Mouse (Mus musculus): ENCODE data around the gene St14. TPM values are rescaled to one million over a fixed set of nuclear protein-coding genes. Genes with fewer than 3 reads are reported as not detected.
"Not testable (repeated sequence)": the region's sequence is repeated elsewhere in the genome, so short reads cannot be mapped to it uniquely, and the experiment has no call there.

St14 gene
- total RNA-seq, 2 experiments from 2014 or later, result 0.75 to 0.82 TPM

DNA sequence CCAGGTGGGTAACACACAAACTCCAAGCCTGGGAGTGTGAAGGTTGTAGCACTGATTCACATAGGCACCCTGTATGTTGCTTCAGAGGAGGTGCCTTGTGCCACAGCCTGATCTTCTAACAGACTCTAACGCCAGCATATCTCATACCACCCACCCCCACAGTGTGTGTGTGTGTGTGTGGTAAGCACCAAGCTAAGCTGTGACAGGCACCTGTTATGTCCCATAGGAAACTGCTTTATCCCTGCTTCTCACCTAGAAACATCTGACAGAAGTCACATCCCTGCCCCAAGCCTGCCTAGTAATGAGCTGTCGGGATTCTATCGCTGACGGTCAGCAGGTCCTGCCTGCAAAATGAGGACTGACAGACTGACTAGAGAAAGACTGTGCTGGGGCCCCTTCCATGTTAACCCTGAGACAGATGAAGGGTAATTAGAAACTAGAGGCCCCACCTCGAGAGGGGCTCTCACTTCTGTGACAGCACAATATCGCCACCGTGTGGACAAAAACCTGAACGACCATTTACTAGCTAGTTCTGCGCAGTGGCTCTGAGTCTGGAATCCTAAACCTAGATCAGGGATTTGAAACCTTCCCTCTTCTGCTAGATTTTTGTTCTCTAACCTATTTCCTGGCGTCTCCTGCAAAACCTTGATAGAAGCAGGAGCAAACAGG lies 45.4 kb downstream of the St14 start:
- DNase-seq, result peak; percentile 82

DNA sequence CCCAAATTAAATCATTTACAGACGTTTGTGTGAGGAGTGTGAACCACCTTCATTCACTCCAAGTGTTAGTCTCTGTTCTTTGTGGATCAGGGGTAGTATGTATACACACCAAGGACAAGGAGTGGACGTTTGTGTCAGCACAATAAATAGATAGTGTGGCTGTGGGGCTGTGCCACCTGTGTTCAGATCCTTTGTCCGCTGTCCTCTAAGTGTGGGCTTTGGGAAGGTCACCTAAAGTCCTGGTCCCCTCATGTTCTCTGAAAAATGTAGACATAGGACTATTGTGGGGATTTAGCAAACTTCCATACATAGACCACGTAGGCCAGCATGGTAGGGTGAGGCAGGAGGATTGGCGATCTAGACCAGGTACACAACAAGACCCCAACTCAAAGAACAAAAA lies 46.1 kb downstream of the St14 start:
- no peak for DNase-seq

DNA sequence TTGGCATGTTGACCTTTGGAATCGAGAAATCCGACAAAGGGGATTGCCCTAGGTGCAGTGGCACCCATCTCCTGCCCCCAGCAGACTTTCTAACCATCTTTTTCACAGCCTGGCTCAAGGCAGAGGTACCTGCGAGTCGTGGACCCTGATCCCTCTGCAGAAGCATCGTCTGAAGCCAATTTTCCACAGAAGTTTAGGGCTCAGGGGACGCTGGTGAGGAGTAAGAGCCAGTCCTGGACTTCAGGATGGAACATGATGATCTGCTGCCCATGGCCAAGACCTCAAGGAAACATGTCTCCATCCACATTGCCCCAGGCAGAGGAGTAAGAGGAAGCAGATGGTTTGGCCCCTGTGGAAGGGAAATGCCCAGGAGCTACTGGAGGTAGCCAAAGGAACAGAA lies 48.9 kb downstream of the St14 start:
- no peak for DNase-seq

DNA sequence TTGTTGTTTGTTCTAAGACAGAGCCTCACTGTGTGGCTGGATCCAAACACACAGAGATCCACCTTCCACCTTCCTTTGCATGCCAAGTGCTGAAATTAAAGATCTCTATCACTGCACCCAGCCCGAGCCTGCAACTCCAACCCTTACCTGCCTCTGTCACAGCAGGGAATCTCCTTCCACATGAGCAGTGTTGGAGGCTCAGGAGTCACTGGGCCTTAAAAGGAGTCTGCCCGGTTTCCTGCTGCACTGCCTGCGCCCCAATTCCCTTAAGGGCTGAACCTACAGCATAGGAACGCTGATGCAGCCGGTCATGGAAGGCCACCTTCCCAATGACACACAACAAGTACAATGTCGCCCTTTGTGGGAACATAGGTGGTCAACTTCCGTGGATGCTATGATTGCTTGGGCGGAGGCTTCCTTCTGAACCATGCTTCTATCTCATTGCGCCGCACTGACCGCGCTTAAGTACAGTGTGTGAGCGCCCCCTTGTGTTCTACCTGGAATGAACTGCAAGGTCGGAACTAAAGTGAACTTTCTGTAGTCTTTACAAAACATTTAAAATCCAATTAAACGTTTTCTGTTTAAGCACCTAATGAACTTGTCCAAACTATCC lies 49.5 kb downstream of the St14 start:
- peak; percentile 89 for DNase-seq

DNA sequence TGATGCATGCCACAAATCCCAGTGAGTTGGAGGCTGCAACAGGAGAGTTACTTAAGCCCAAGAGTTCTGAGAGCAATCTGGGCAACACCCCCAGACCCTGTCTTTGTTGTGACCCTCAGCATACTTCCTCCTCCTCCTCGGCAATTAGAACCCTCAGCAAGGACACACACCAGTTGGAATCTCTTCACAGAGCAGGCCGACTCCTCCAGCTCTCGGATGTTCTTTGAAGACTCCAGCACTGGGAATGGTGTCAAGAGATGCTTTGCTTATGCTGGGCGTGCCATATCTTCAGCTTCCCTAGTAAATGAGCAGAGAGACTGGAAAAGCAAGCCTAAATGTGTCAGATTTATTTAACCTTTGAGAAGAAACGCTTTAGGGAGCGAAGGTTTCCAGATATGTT lies 50.9 kb downstream of the St14 start:
- no peak for DNase-seq

DNA sequence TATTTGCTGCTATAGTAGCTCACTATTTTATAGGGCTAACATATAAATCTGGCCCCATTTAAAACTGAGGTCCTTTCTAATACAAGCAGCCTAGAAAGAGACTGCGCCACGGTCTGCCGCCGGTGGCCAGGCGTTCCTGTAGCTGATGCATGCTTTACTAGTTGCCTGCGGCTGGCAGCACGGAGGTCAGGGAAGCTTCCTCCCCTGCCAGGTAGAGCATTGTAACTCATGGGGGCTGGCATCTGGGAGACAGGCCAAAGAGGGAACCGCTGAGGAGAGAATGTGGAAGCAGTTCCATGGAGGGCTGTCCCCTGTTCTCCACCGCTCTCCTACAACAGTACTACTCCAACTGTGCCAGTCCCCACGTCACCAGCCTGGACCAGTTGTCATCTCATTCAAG lies 56.8 kb downstream of the St14 start:
- no peak for DNase-seq

DNA sequence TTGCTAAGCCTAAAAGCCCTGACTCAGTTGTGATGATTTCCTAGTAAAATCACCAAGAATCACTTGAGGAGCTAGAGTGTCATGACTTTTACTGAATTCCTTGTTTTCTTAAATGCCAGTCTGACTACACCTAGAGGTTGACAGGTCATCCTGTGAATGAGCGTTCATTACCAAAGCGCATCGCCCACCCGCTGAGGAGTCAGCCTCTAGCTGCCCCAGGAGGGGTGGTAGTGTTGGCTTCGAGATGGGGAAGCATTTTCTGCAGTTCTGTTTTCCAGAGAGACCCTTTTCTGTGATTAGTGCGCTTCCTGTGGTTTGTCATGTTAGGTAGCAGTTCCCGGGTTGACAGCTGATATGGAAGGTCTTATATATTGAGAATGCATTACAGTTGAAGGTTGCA lies 57.9 kb downstream of the St14 start:
- no peak for DNase-seq

DNA sequence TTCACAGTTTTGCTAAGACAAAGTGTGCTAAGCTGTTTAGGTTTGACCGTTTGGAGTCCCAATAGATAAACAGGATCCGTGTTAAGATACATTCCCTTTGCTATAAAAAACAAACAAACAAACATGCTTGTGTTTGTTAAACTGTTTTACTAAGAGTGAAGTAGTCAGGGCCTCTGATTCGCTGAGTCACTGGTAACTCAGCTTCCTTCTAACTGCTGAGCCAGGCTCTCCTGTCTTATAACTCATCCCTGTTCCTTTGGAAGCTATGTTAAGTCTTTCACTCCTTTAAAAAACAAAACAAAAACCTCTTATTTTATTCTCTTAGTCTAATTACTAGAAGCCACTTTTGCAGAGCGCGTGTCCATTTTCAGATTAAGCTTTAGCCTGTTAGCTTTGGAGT lies 59.4 kb downstream of the St14 start:
- DNase-seq, result no peak

DNA sequence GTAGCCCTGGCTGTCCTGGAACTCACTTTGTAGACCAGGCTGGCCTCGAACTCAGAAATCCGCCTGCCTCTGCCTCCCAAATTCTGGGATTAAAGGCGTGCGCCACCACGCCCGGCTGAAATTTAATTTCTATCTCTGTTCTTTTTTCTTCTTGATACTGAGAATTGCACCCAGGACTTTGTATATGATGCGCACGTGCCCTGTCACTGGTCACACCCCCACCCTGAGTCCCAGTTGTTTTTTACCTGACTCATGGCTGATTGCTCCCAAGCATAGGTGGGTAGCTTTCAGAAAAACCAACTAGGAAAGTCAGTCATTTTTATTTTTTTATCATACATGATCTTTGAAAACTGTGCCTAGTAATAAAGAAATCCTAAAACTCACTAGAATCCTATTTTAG lies 60.9 kb downstream of the St14 start:
- no peak for DNase-seq

DNA sequence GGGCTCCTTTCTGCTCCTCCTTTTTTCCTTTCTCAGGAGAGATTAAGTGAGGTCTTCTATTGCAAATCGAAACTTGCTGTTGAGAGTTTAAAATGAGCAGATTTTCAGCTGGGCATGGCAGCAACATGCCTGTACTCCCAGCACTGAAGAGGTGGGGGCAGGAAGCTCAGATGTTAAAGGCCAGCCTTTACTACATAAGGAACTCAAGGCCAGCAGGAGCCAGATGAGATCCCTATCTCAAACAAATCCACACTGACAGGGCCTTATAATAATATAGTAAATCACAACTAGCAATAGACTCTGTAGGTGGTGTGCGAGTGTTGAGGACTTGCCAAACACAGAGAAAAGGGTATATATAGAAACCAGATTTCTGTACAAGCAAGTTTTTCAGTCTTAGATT lies 72.9 kb downstream of the St14 start:
- DNase-seq, result no peak

DNA sequence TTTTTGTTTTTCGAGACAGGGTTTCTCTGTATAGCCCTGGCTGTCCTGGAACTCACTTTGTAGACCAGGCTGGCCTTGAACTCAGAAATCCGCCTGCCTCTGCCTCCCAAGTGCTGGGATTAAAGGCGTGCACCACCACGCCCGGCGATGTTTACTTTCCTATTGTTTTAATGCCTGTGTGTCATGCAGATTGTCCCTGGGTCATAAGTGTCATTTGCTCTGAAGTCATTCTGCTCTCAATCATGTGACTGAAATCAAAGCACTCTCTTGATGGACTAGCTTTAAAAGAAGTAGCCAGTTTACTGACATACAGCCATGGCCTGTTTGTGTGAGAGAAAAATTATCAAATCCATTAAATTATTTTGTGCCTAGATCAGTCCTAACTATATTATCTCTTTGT lies 80.1 kb downstream of the St14 start:
- DNase-seq, result not testable (repeated sequence)

DNA sequence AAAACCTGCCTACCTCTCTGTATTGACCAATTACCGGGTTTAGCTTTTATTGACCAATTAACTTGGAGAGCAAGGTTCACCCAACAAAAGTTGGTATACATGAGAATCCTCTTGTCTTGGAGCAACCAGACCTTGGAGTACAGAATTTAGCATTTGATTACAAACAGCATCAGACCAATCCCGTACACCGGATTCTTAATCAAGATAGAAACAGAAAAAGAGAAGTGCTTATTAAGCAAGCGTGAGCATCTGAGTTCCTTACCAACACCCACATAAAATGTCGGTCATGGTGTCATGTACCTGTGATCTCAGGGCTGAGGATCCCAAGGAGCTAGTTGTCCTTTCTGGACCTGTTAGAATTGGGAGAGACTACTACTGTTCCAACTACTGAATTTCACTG lies 81.4 kb downstream of the St14 start:
- no peak for DNase-seq

Other genes starting within 250 kb of the St14 start
- gene Adamts15, start 209.4 kb downstream of the St14 start, total RNA-seq (2021), result 1 to 10 TPM; 6.4 to 7.0 TPM
- 1 to 10 TPM in 1 of 2 experiments, under 1 TPM in 1; 0.96 to 1.2 TPM for gene Adamts8, start 189.3 kb downstream of the St14 start, total RNA-seq (2021)
- 10 to 100 TPM; 44.3 to 47.3 TPM for gene Zbtb44, start 101.2 kb downstream of the St14 start, total RNA-seq (2021)
- gene Aplp2, start 80.0 kb upstream of the St14 start, total RNA-seq (2021), result 100 to 1,000 TPM; 528 to 532 TPM
- 1 to 10 TPM; 5.9 to 7.8 TPM for gene Prdm10, start 148.7 kb upstream of the St14 start, total RNA-seq (2021)

All from adrenal gland, postnatal 10 days (tissue).